Mouse (Mus musculus): Measurements from ENCODE around the gene Usp33. TPM values are rescaled to one million over a fixed set of nuclear protein-coding genes. Genes with fewer than 3 reads are reported as not detected.
A peak's percentile ranks its signal among the peaks of the same experiment; 100 is the strongest.

The Usp33 gene
- total RNA-seq, 2 experiments from 2014 or later = 30.2 to 30.7 TPM

- intact Hi-C loops (cut with DNase I) = loop anchor here (5.0 kb wide), 1 partner anchor 60 kb away; no protein-coding TSS in a partner anchor
- peak in 1 of 2 experiments; percentile 42 for DNase-seq
Measured at GRCm38 (mm10) chr3:152396988-152397314, 50.7 kb downstream of the Usp33 start.

- intact Hi-C loops (cut with DNase I) = loop anchor here (5.0 kb wide), 1 partner anchor 60 kb away; no protein-coding TSS in a partner anchor
- no peak for DNase-seq
Measured at GRCm38 (mm10) chr3:152397335-152397940, 51.2 kb downstream of the Usp33 start.

- intact Hi-C loops (cut with DNase I) = no loop called here
- no peak for DNase-seq
Measured at GRCm38 (mm10) chr3:152400441-152400840, 54.2 kb downstream of the Usp33 start.

GRCm38 (mm10) chr3:152400875-152401274, 54.6 kb downstream of the Usp33 start:
- DNase-seq = no peak
- intact Hi-C loops (cut with DNase I) = no loop called here

GRCm38 (mm10) chr3:152401964-152402670, 55.8 kb downstream of the Usp33 start:
- peak; percentile 74 to 78 for DNase-seq

GRCm38 (mm10) chr3:152402671-152403066, 56.4 kb downstream of the Usp33 start:
- intact Hi-C loops (cut with DNase I) = no loop called here
- DNase-seq = no peak

More at GRCm38 (mm10) chr3:152401964-152402670, 55.8 kb downstream of the Usp33 start:
- intact Hi-C loops (cut with DNase I) = no loop called here

- intact Hi-C loops (cut with DNase I) = no loop called here
- DNase-seq = no peak
Measured at GRCm38 (mm10) chr3:152403827-152404226, 57.5 kb downstream of the Usp33 start.

GRCm38 (mm10) chr3:152405420-152405819, 59.1 kb downstream of the Usp33 start:
- intact Hi-C loops (cut with DNase I) = no loop called here
- DNase-seq = no peak

- intact Hi-C loops (cut with DNase I) = no loop called here
- no peak for DNase-seq
Measured at GRCm38 (mm10) chr3:152405978-152406640, 59.8 kb downstream of the Usp33 start.

- intact Hi-C loops (cut with DNase I) = no loop called here
- DNase-seq = no peak
Measured at GRCm38 (mm10) chr3:152410980-152411551, 64.8 kb downstream of the Usp33 start.

GRCm38 (mm10) chr3:152412362-152412761, 66.1 kb downstream of the Usp33 start:
- intact Hi-C loops (cut with DNase I) = no loop called here
- DNase-seq = no peak

GRCm38 (mm10) chr3:152428925-152429324, 82.6 kb downstream of the Usp33 start:
- intact Hi-C loops (cut with DNase I) = no loop called here
- DNase-seq = no peak

GRCm38 (mm10) chr3:152432677-152433076, 86.4 kb downstream of the Usp33 start:
- intact Hi-C loops (cut with DNase I) = no loop called here

GRCm38 (mm10) chr3:152435590-152435989, 89.3 kb downstream of the Usp33 start:
- intact Hi-C loops (cut with DNase I) = no loop called here
- no peak for DNase-seq

More at GRCm38 (mm10) chr3:152432677-152433076, 86.4 kb downstream of the Usp33 start:
- DNase-seq = no peak

GRCm38 (mm10) chr3:152438068-152438467, 91.8 kb downstream of the Usp33 start:
- no peak for DNase-seq
- intact Hi-C loops (cut with DNase I) = no loop called here

GRCm38 (mm10) chr3:152442795-152443194, 96.5 kb downstream of the Usp33 start:
- intact Hi-C loops (cut with DNase I) = no loop called here
- DNase-seq = no peak

Other genes starting within 250 kb of the Usp33 start
- 1 to 10 TPM; 3.8 to 5.4 TPM for gene Gipc2, start 180.2 kb upstream of the Usp33 start, total RNA-seq (2021)
- gene Dnajb4, start 136.2 kb upstream of the Usp33 start, total RNA-seq (2021) = 10 to 100 TPM; 70.3 to 70.6 TPM
- 10 to 100 TPM; 82.2 to 90.6 TPM for gene Fubp1, start 136.1 kb upstream of the Usp33 start, total RNA-seq (2021)
- 100 to 1,000 TPM; 284 to 289 TPM for gene Nexn, start 80.1 kb upstream of the Usp33 start, total RNA-seq (2021)
- gene Miga1, start 6.1 kb upstream of the Usp33 start, total RNA-seq (2021) = 10 to 100 TPM; 13.3 to 15.6 TPM
- gene Zzz3, start 49.0 kb downstream of the Usp33 start, total RNA-seq (2021) = 10 to 100 TPM; 29.2 to 33.3 TPM